Mouse (Mus musculus): Measurements from ENCODE around the gene Slc9b1. TPM values are rescaled to one million over a fixed set of nuclear protein-coding genes. Genes with fewer than 3 reads are reported as not detected.

Gene Slc9b1
- polyA plus RNA-seq, 1 experiment from 2014 or later: not detected

GRCm38 (mm10) chr3:135324354-135324753, 23.5 kb upstream of the Slc9b1 start:
- 48% methylated on average over 6 of the region's 6 CpGs for WGBS

GRCm38 (mm10) chr3:135327176-135327575, 20.7 kb upstream of the Slc9b1 start:
- Histone ChIP-seq H3K4me2 (no peak overlapping the region), H3K4me3 (no peak overlapping the region), H3K27me3 (no peaks in the 10 kb centered on the region), H3K9ac (no peak overlapping the region), H3K4me1 (no peaks in the 10 kb centered on the region), H3K9me3 (replicated peaks) (no peaks in the 10 kb centered on the region), H3K27ac (no peak overlapping the region), H3K36me3 (ENCODE audit: poor library complexity, severe bottlenecking) (no peaks in the 10 kb centered on the region)
- WGBS: 79% methylated on average over 6 of the region's 6 CpGs
- no peak for ATAC-seq

More at GRCm38 (mm10) chr3:135324354-135324753, 23.5 kb upstream of the Slc9b1 start:
- H3K36me3 ChIP-seq (ENCODE audit: poor library complexity, severe bottlenecking): no peaks in the 10 kb centered on the region
- no peak overlapping the region for H3K27ac ChIP-seq
- H3K9me3 ChIP-seq (replicated peaks): no peaks in the 10 kb centered on the region
- H3K4me3 ChIP-seq: no peak overlapping the region
- no peaks in the 10 kb centered on the region for H3K4me1 ChIP-seq
- no peak for ATAC-seq
- no peak overlapping the region for H3K9ac ChIP-seq
- no peak overlapping the region for H3K4me2 ChIP-seq
- H3K27me3 ChIP-seq: no peaks in the 10 kb centered on the region

GRCm38 (mm10) chr3:135327601-135328000, 20.2 kb upstream of the Slc9b1 start:
- no peak for ATAC-seq
- no peak overlapping the region for H3K4me2 ChIP-seq
- no peak overlapping the region for H3K4me3 ChIP-seq
- H3K9ac ChIP-seq: no peak overlapping the region
- no peaks in the 10 kb centered on the region for H3K4me1 ChIP-seq
- no peaks in the 10 kb centered on the region for H3K36me3 ChIP-seq (ENCODE audit: poor library complexity, severe bottlenecking)
- H3K27me3 ChIP-seq: no peaks in the 10 kb centered on the region
- WGBS: 51% methylated on average over 2 of the region's 2 CpGs
- H3K27ac ChIP-seq: no peak overlapping the region
- no peaks in the 10 kb centered on the region for H3K9me3 ChIP-seq (replicated peaks)

GRCm38 (mm10) chr3:135328560-135328959, 19.3 kb upstream of the Slc9b1 start:
- Histone ChIP-seq H3K27me3 (no peaks in the 10 kb centered on the region), H3K36me3 (ENCODE audit: poor library complexity, severe bottlenecking) (no peaks in the 10 kb centered on the region), H3K27ac (no peak overlapping the region), H3K4me2 (no peak overlapping the region), H3K9ac (no peak overlapping the region), H3K4me3 (no peak overlapping the region), H3K4me1 (no peaks in the 10 kb centered on the region), H3K9me3 (replicated peaks) (no peaks in the 10 kb centered on the region)
- 45% methylated on average over 3 of the region's 3 CpGs for WGBS
- no peak for ATAC-seq

- no peaks in the 10 kb centered on the region for H3K36me3 ChIP-seq (ENCODE audit: poor library complexity, severe bottlenecking)
- no peak overlapping the region for H3K27ac ChIP-seq
- no peak for ATAC-seq
- no peaks in the 10 kb centered on the region for H3K27me3 ChIP-seq
- H3K4me2 ChIP-seq: no peak overlapping the region
- H3K4me3 ChIP-seq: no peak overlapping the region
- H3K9me3 ChIP-seq (replicated peaks): no peaks in the 10 kb centered on the region
- H3K9ac ChIP-seq: no peak overlapping the region
- H3K4me1 ChIP-seq: no peaks in the 10 kb centered on the region
These were observed 15.1 kb upstream of the Slc9b1 start for GRCm38 (mm10) chr3:135332691-135333090.

GRCm38 (mm10) chr3:135333763-135334162, 14.1 kb upstream of the Slc9b1 start:
- no peak overlapping the region for H3K4me2 ChIP-seq
- no peak for ATAC-seq
- no peaks in the 10 kb centered on the region for H3K36me3 ChIP-seq (ENCODE audit: poor library complexity, severe bottlenecking)
- H3K4me1 ChIP-seq: no peaks in the 10 kb centered on the region
- H3K27ac ChIP-seq: no peak overlapping the region
- WGBS: 33% methylated on average over 4 of the region's 4 CpGs
- H3K4me3 ChIP-seq: no peak overlapping the region
- no peaks in the 10 kb centered on the region for H3K9me3 ChIP-seq (replicated peaks)
- no peaks in the 10 kb centered on the region for H3K27me3 ChIP-seq
- no peak overlapping the region for H3K9ac ChIP-seq

GRCm38 (mm10) chr3:135349022-135349421, 1.2 kb downstream of the Slc9b1 start:
- no peaks in the 10 kb centered on the region for H3K4me1 ChIP-seq
- H3K4me2 ChIP-seq: no peak overlapping the region
- H3K27me3 ChIP-seq: no peaks in the 10 kb centered on the region
- no peak overlapping the region for H3K4me3 ChIP-seq
- H3K9me3 ChIP-seq (replicated peaks): no peaks in the 10 kb centered on the region
- no peaks in the 10 kb centered on the region for H3K36me3 ChIP-seq (ENCODE audit: poor library complexity, severe bottlenecking)
- H3K9ac ChIP-seq: no peak overlapping the region
- H3K27ac ChIP-seq: no peak overlapping the region
- ATAC-seq: no peak

GRCm38 (mm10) chr3:135351857-135352256, 4.0 kb downstream of the Slc9b1 start:
- Histone ChIP-seq H3K27me3 (no peaks in the 10 kb centered on the region), H3K9ac (no peak overlapping the region), H3K4me1 (no peaks in the 10 kb centered on the region), H3K36me3 (ENCODE audit: poor library complexity, severe bottlenecking) (no peaks in the 10 kb centered on the region), H3K4me3 (no peak overlapping the region), H3K4me2 (no peak overlapping the region), H3K27ac (no peak overlapping the region), H3K9me3 (replicated peaks) (no peaks in the 10 kb centered on the region)
- 96% methylated on average over 3 of the region's 3 CpGs for WGBS
- ATAC-seq: no peak

GRCm38 (mm10) chr3:135357394-135357793, 9.6 kb downstream of the Slc9b1 start:
- Histone ChIP-seq H3K9ac (no peak overlapping the region), H3K27me3 (no peaks in the 10 kb centered on the region), H3K27ac (no peak overlapping the region), H3K9me3 (replicated peaks) (no peaks in the 10 kb centered on the region), H3K4me1 (no peaks in the 10 kb centered on the region), H3K4me2 (no peak overlapping the region), H3K36me3 (ENCODE audit: poor library complexity, severe bottlenecking) (no peaks in the 10 kb centered on the region), H3K4me3 (no peak overlapping the region)
- ATAC-seq: no peak
- 90% methylated on average over 4 of the region's 4 CpGs for WGBS

GRCm38 (mm10) chr3:135375836-135376235, 28.0 kb downstream of the Slc9b1 start:
- ATAC-seq: no peak
- H3K27me3 ChIP-seq: no peaks in the 10 kb centered on the region

GRCm38 (mm10) chr3:135377445-135377844, 29.6 kb downstream of the Slc9b1 start:
- Histone ChIP-seq H3K9me3 (replicated peaks) (no peaks in the 10 kb centered on the region), H3K36me3 (ENCODE audit: poor library complexity, severe bottlenecking) (no peaks in the 10 kb centered on the region), H3K4me1 (no peaks in the 10 kb centered on the region), H3K4me3 (no peak overlapping the region), H3K27me3 (no peaks in the 10 kb centered on the region), H3K4me2 (no peak overlapping the region), H3K27ac (no peak overlapping the region), H3K9ac (no peak overlapping the region)
- no peak for ATAC-seq
- WGBS: 86% methylated on average over 10 of the region's 10 CpGs

More at GRCm38 (mm10) chr3:135375836-135376235, 28.0 kb downstream of the Slc9b1 start:
- Histone ChIP-seq H3K4me3 (no peak overlapping the region), H3K9me3 (replicated peaks) (no peaks in the 10 kb centered on the region), H3K27ac (no peak overlapping the region), H3K9ac (no peak overlapping the region), H3K4me1 (no peaks in the 10 kb centered on the region), H3K4me2 (no peak overlapping the region), H3K36me3 (ENCODE audit: poor library complexity, severe bottlenecking) (no peaks in the 10 kb centered on the region)
- WGBS: 85% methylated on average over 3 of the region's 3 CpGs

- 91% methylated on average over 4 of the region's 4 CpGs for WGBS
- Histone ChIP-seq H3K4me3 (no peak overlapping the region), H3K9ac (no peak overlapping the region), H3K4me1 (no peaks in the 10 kb centered on the region), H3K27me3 (no peaks in the 10 kb centered on the region), H3K4me2 (no peak overlapping the region), H3K27ac (no peak overlapping the region), H3K9me3 (replicated peaks) (no peaks in the 10 kb centered on the region), H3K36me3 (ENCODE audit: poor library complexity, severe bottlenecking) (no peaks in the 10 kb centered on the region)
- ATAC-seq: no peak
These were observed 32.0 kb downstream of the Slc9b1 start for GRCm38 (mm10) chr3:135379868-135380267.

GRCm38 (mm10) chr3:135393186-135393585, 45.4 kb downstream of the Slc9b1 start:
- no peaks in the 10 kb centered on the region for H3K4me1 ChIP-seq
- no peaks in the 10 kb centered on the region for H3K27me3 ChIP-seq
- H3K4me3 ChIP-seq: no peak overlapping the region
- no peak overlapping the region for H3K9ac ChIP-seq
- no peaks in the 10 kb centered on the region for H3K36me3 ChIP-seq (ENCODE audit: poor library complexity, severe bottlenecking)
- no peak for ATAC-seq
- no peak overlapping the region for H3K27ac ChIP-seq
- 86% methylated on average over 6 of the region's 6 CpGs for whole genome bisulfite sequencing
- no peaks in the 10 kb centered on the region for H3K9me3 ChIP-seq (replicated peaks)
- H3K4me2 ChIP-seq: no peak overlapping the region

Measured in forebrain, embryonic 13.5 days (tissue).